Mouse (Mus musculus) neural tube, embryonic 15.5 days (tissue): ENCODE data around the gene Cnp. TPM values are rescaled to one million over a fixed set of nuclear protein-coding genes. Genes with fewer than 3 reads are reported as not detected.

Experiments
- ATAC-seq: fragments of 200-750 bp; cut with Nextera tagmentation; 2 replicates; pipeline ENCODE4 v1.8.0; 2017; ENCODE audit warnings: mild to moderate bottlenecking, moderate TSS enrichment, moderate library complexity; ENCODE audit not compliant: low FRiP score
- H3K27ac ChIP-seq: fragments of 300-500 bp; sonication (generic); replicated peaks from 2 replicates; pipeline ENCODE4 v1.5.1; 2015; ENCODE audit warnings: mild to moderate bottlenecking, inconsistent platforms
- H3K27me3 ChIP-seq: fragments of 300-500 bp; sonication (generic); replicated peaks from 2 replicates; pipeline ENCODE4 v1.6.1; 2015; ENCODE audit warnings: inconsistent platforms
- H3K36me3 ChIP-seq: fragments of 300-500 bp; sonication (generic); 2 replicates; pipeline ENCODE4 v1.6.1; 2015; ENCODE audit warnings: inconsistent platforms
- H3K4me1 ChIP-seq: fragments of 300-500 bp; sonication (generic); 2 replicates; pipeline ENCODE4 v1.6.1; 2015; ENCODE audit warnings: inconsistent platforms
- H3K4me2 ChIP-seq: fragments of 300-500 bp; sonication (generic); 2 replicates; pipeline ENCODE4 v1.6.1; 2015; ENCODE audit warnings: inconsistent platforms, mild to moderate bottlenecking, moderate library complexity
- H3K4me3 ChIP-seq: fragments of 300-500 bp; sonication (generic); replicated peaks from 2 replicates; pipeline ENCODE4 v1.5.1; 2015; ENCODE audit warnings: mild to moderate bottlenecking, inconsistent platforms
- H3K9ac ChIP-seq: fragments of 300-500 bp; sonication (generic); replicated peaks from 2 replicates; pipeline ENCODE4 v1.6.1; 2015; ENCODE audit warnings: mild to moderate bottlenecking, inconsistent platforms
- H3K9me3 ChIP-seq: fragments of 300-500 bp; sonication (generic); replicated peaks from 2 replicates; pipeline ENCODE4 v1.6.1; 2016; ENCODE audit warnings: inconsistent platforms
- WGBS: fragments of 180-500 bp; shearing (Covaris S2); methylation state at CpG from one replicate; pipeline ENCODE4 v1.1.7; 2015; ENCODE audit warnings: mixed read lengths; 5-methylcytosine and 5-hydroxymethylcytosine counted together
- polyA plus RNA-seq: library from polyadenylated mRNA; unstranded; fragments of >200 nt; fragmentation: Nextera tagmentation; extraction: Ambion mirVana; gene quantifications from 2 replicates; pipeline ENCODE4 v1.2.1, GENCODE M21; 2015

Cnp gene
- polyA plus RNA-seq, 1 experiment from 2014 or later, result 62.0 TPM

- H3K9ac ChIP-seq, result no peak overlapping the region
- ATAC-seq, result no peak
- H3K4me3 ChIP-seq, result no peak overlapping the region
- H3K4me2 ChIP-seq, result no peak overlapping the region
- H3K36me3 ChIP-seq, result no peaks in the 10 kb centered on the region
- no peaks in the 10 kb centered on the region for H3K4me1 ChIP-seq
- no peak overlapping the region for H3K27ac ChIP-seq
- H3K27me3 ChIP-seq, result no peaks in the 10 kb centered on the region
- no peaks in the 10 kb centered on the region for H3K9me3 ChIP-seq
These were observed 38.2 kb upstream of the Cnp start for GRCm38 (mm10) chr11:100536466-100536865.

- WGBS, result 55% methylated on average over 6 of the region's 6 CpGs
- H3K27ac ChIP-seq, result no peak overlapping the region
- no peak overlapping the region for H3K4me2 ChIP-seq
- no peak for ATAC-seq
- H3K9me3 ChIP-seq, result no peaks in the 10 kb centered on the region
- H3K4me3 ChIP-seq, result no peak overlapping the region
- H3K4me1 ChIP-seq, result peaks cover 11% of the 10 kb centered on the region
- no peaks in the 10 kb centered on the region for H3K27me3 ChIP-seq
- no peak overlapping the region for H3K9ac ChIP-seq
- no peaks in the 10 kb centered on the region for H3K36me3 ChIP-seq
These were observed 33.7 kb upstream of the Cnp start for GRCm38 (mm10) chr11:100540966-100541365.

GRCm38 (mm10) chr11:100541577-100541976 is 33.1 kb upstream of the Cnp start:
- H3K27ac ChIP-seq, result no peak overlapping the region
- no peak for ATAC-seq
- no peak overlapping the region for H3K4me3 ChIP-seq
- WGBS, result 87% methylated on average over 2 of the region's 2 CpGs
- no peaks in the 10 kb centered on the region for H3K36me3 ChIP-seq
- H3K9me3 ChIP-seq, result no peaks in the 10 kb centered on the region
- H3K4me2 ChIP-seq, result no peak overlapping the region
- no peaks in the 10 kb centered on the region for H3K27me3 ChIP-seq
- peaks cover 15% of the 10 kb centered on the region for H3K4me1 ChIP-seq
- H3K9ac ChIP-seq, result no peak overlapping the region

GRCm38 (mm10) chr11:100544832-100545745 is 29.6 kb upstream of the Cnp start, which contains the start of gene Ttc25:
TSS of gene Ttc25 (plus strand) at chr11:100545607.
- Histone ChIP-seq H3K36me3 (no peaks in the 10 kb centered on the region), H3K9ac (peak within 1 kb of the TSS; percentile 60), H3K27ac (peak within 1 kb of the TSS; percentile 77), H3K27me3 (no peaks in the 10 kb centered on the region), H3K4me2 (peak within 1 kb of the TSS; percentile 88), H3K4me1 (peaks cover 15% of the 10 kb centered on the region), H3K9me3 (no peaks in the 10 kb centered on the region), H3K4me3 (peak within 1 kb of the TSS; percentile 47)
- WGBS, result 3% methylated on average over 28 of the region's 28 CpGs
- peak; percentile 95 for ATAC-seq

- H3K4me3 ChIP-seq, result peak overlapping the region; percentile 47
- peaks cover 15% of the 10 kb centered on the region for H3K4me1 ChIP-seq
- H3K27ac ChIP-seq, result peak overlapping the region; percentile 77
- no peaks in the 10 kb centered on the region for H3K36me3 ChIP-seq
- peak overlapping the region; percentile 88 for H3K4me2 ChIP-seq
- H3K9ac ChIP-seq, result peak overlapping the region; percentile 60
- WGBS, result 28% methylated on average over 7 of the region's 7 CpGs
- no peaks in the 10 kb centered on the region for H3K9me3 ChIP-seq
- ATAC-seq, result peak; percentile 35; the same call in 1 of the 2 replicates
- no peaks in the 10 kb centered on the region for H3K27me3 ChIP-seq
These were observed 29.0 kb upstream of the Cnp start for GRCm38 (mm10) chr11:100545746-100546085.

- no peaks in the 10 kb centered on the region for H3K27me3 ChIP-seq
- no peak overlapping the region for H3K4me3 ChIP-seq
- H3K9ac ChIP-seq, result no peak overlapping the region
- ATAC-seq, result no peak
- H3K36me3 ChIP-seq, result no peaks in the 10 kb centered on the region
- H3K27ac ChIP-seq, result no peak overlapping the region
- H3K4me2 ChIP-seq, result no peak overlapping the region
- no peaks in the 10 kb centered on the region for H3K9me3 ChIP-seq
- WGBS, result 92% methylated on average over 6 of the region's 6 CpGs
- H3K4me1 ChIP-seq, result peaks cover 15% of the 10 kb centered on the region
These were observed 27.7 kb upstream of the Cnp start for GRCm38 (mm10) chr11:100546955-100547354.

- Histone ChIP-seq H3K27ac (no peak overlapping the region), H3K27me3 (no peaks in the 10 kb centered on the region), H3K36me3 (no peaks in the 10 kb centered on the region), H3K9ac (no peak overlapping the region), H3K4me2 (no peak overlapping the region), H3K4me3 (no peak overlapping the region), H3K9me3 (no peaks in the 10 kb centered on the region), H3K4me1 (peaks cover 15% of the 10 kb centered on the region)
- WGBS, result 83% methylated on average over 6 of the region's 6 CpGs
- no peak for ATAC-seq
These were observed 26.6 kb upstream of the Cnp start for GRCm38 (mm10) chr11:100548141-100548540.

GRCm38 (mm10) chr11:100549466-100549865 is 25.2 kb upstream of the Cnp start:
- Histone ChIP-seq H3K9ac (no peak overlapping the region), H3K27ac (no peak overlapping the region), H3K4me2 (no peak overlapping the region), H3K27me3 (no peaks in the 10 kb centered on the region), H3K36me3 (no peaks in the 10 kb centered on the region), H3K9me3 (no peaks in the 10 kb centered on the region), H3K4me1 (peaks cover 15% of the 10 kb centered on the region), H3K4me3 (no peak overlapping the region)
- 89% methylated on average over 8 of the region's 8 CpGs for WGBS
- no peak for ATAC-seq

- no peak overlapping the region for H3K9ac ChIP-seq
- H3K4me3 ChIP-seq, result no peak overlapping the region
- no peaks in the 10 kb centered on the region for H3K9me3 ChIP-seq
- peaks cover 12% of the 10 kb centered on the region for H3K4me1 ChIP-seq
- no peaks in the 10 kb centered on the region for H3K36me3 ChIP-seq
- no peak overlapping the region for H3K4me2 ChIP-seq
- no peak overlapping the region for H3K27ac ChIP-seq
- no peaks in the 10 kb centered on the region for H3K27me3 ChIP-seq
- no peak for ATAC-seq
- WGBS, result 84% methylated on average over 6 of the region's 6 CpGs
These were observed 24.6 kb upstream of the Cnp start for GRCm38 (mm10) chr11:100550101-100550500.

- Histone ChIP-seq H3K9ac (no peak overlapping the region), H3K4me3 (no peak overlapping the region), H3K4me1 (peaks cover 2% of the 10 kb centered on the region; the same call in 1 of the 2 replicates), H3K9me3 (no peaks in the 10 kb centered on the region), H3K27me3 (no peaks in the 10 kb centered on the region), H3K4me2 (no peak overlapping the region), H3K36me3 (no peaks in the 10 kb centered on the region), H3K27ac (no peak overlapping the region)
- no peak for ATAC-seq
- WGBS, result 77% methylated on average over 4 of the region's 4 CpGs
These were observed 21.9 kb upstream of the Cnp start for GRCm38 (mm10) chr11:100552842-100553241.

GRCm38 (mm10) chr11:100555583-100555982 is 19.1 kb upstream of the Cnp start:
- Histone ChIP-seq H3K9ac (peak overlapping the region; percentile 30; the same call in 1 of the 2 replicates), H3K4me3 (no peak overlapping the region), H3K36me3 (no peaks in the 10 kb centered on the region), H3K9me3 (no peaks in the 10 kb centered on the region), H3K4me1 (peaks cover 2% of the 10 kb centered on the region; the same call in 1 of the 2 replicates), H3K27ac (no peak overlapping the region), H3K4me2 (peak overlapping the region; percentile 36), H3K27me3 (no peaks in the 10 kb centered on the region)
- 20% methylated on average over 11 of the region's 11 CpGs for WGBS
- ATAC-seq, result no peak

GRCm38 (mm10) chr11:100557563-100557962 is 17.1 kb upstream of the Cnp start:
- H3K4me2 ChIP-seq, result no peak overlapping the region
- no peaks in the 10 kb centered on the region for H3K36me3 ChIP-seq
- H3K27ac ChIP-seq, result no peak overlapping the region
- ATAC-seq, result no peak
- H3K4me3 ChIP-seq, result no peak overlapping the region
- no peak overlapping the region for H3K9ac ChIP-seq
- H3K4me1 ChIP-seq, result peaks cover 2% of the 10 kb centered on the region; the same call in 1 of the 2 replicates
- WGBS, result 81% methylated on average over 3 of the region's 3 CpGs
- no peaks in the 10 kb centered on the region for H3K9me3 ChIP-seq
- H3K27me3 ChIP-seq, result no peaks in the 10 kb centered on the region
